Mouse (Mus musculus) MEL (cell line): ENCODE data around the gene Zfp553. TPM values are rescaled to one million over a fixed set of nuclear protein-coding genes. Genes with fewer than 3 reads are reported as not detected.

ENCODE experiments used
- DNase-seq: peaks from one replicate; pipeline ENCODE4 v3.0.0; 2011; ENCODE audit warnings: low read depth, low spot score
- H3K27ac ChIP-seq: 2 replicates; pipeline ENCODE4 v1.5.1; 2012; ENCODE audit warnings: low read depth, mild to moderate bottlenecking, control low read depth, low read length, moderate library complexity; ENCODE audit not compliant: control insufficient read depth
- H3K27me3 ChIP-seq, 2 experiments: fragments of 150-350 bp in 1 of 2; sonication (generic) in 1 of 2; 2 replicates each; pipeline ENCODE4 v1.6.1; 2012; ENCODE audit warnings: low read length in 2 of 2, mild to moderate bottlenecking in 2 of 2, improper control_type of control experiment in 1 of 2, moderate library complexity in 1 of 2; ENCODE audit not compliant: insufficient read depth in 2 of 2, control insufficient read depth in 1 of 2
- H3K36me3 ChIP-seq, 2 experiments: 2 replicates each; pipeline ENCODE4 v1.6.1; 2012 to 2014; ENCODE audit warnings: low read length in 2 of 2, improper control_type of control experiment in 1 of 2, inconsistent platforms in 1 of 2, mild to moderate bottlenecking in 1 of 2; ENCODE audit not compliant: insufficient read depth in 2 of 2, control insufficient read depth in 1 of 2
- H3K4me1 ChIP-seq, 2 experiments: fragments of 150-350 bp in 1 of 2; sonication (generic) in 1 of 2; 2 replicates each; pipeline ENCODE4 v1.6.1; 2012; ENCODE audit warnings: low read length in 2 of 2, improper control_type of control experiment in 1 of 2, mild to moderate bottlenecking in 1 of 2; ENCODE audit not compliant: insufficient read depth in 2 of 2, control insufficient read depth in 1 of 2
- H3K4me3 ChIP-seq, 2 experiments: fragments of 150-350 bp in 1 of 2; sonication (generic) in 1 of 2; 2 replicates each; pipeline ENCODE4 v1.5.1; 2012; ENCODE audit warnings: low read depth in 2 of 2, low read length in 2 of 2, mild to moderate bottlenecking in 2 of 2, moderate library complexity in 2 of 2, control low read depth in 1 of 2, improper control_type of control experiment in 1 of 2; ENCODE audit not compliant: control insufficient read depth in 1 of 2, insufficient read depth in 1 of 2
- H3K79me2 ChIP-seq: 2 replicates; pipeline ENCODE4 v1.6.1; 2012; ENCODE audit warnings: mild to moderate bottlenecking, low read length, moderate library complexity; ENCODE audit not compliant: control insufficient read depth, poor library complexity, insufficient read depth
- H3K9ac ChIP-seq: 2 replicates; pipeline ENCODE4 v1.6.1; 2012; ENCODE audit warnings: low read depth, mild to moderate bottlenecking, control low read depth, low read length, moderate library complexity; ENCODE audit not compliant: control insufficient read depth, poor library complexity, severe bottlenecking
- H3K9me3 ChIP-seq: fragments of 150-350 bp; sonication (generic); replicated peaks from 2 replicates; pipeline ENCODE4 v1.6.1; 2012; ENCODE audit warnings: mild to moderate bottlenecking, low read length, improper control_type of control experiment, moderate library complexity; ENCODE audit not compliant: insufficient read depth
- CTCF ChIP-seq, 3 experiments: IDR thresholded peaks in 2 of 3; conservative IDR thresholded peaks in 1 of 3; 2 replicates each; pipeline ENCODE4 v1.5.1; 2011 to 2012; ENCODE audit warnings: low read length in 3 of 3, low read depth in 2 of 3, mild to moderate bottlenecking in 2 of 3, improper control_type of control experiment in 1 of 3, inconsistent platforms in 1 of 3, mixed read lengths in 1 of 3, moderate library complexity in 1 of 3; ENCODE audit not compliant: control insufficient read depth in 1 of 3, insufficient read depth in 1 of 3, poor library complexity in 1 of 3, severe bottlenecking in 1 of 3
- E2F4 ChIP-seq: IDR thresholded peaks from 2 replicates; pipeline ENCODE4 v1.6.1; 2011; ENCODE audit warnings: low read depth, low read length, improper control_type of control experiment, borderline replicate concordance
- EP300 ChIP-seq, 2 experiments: IDR thresholded peaks; 2 replicates each; pipeline ENCODE4 v1.6.1; 2011; ENCODE audit warnings: improper control_type of control experiment in 2 of 2, low read length in 2 of 2, low read depth in 1 of 2, mild to moderate bottlenecking in 1 of 2
- ETS1 ChIP-seq: IDR thresholded peaks from 2 replicates; pipeline ENCODE4 v1.6.1; 2012; ENCODE audit warnings: low read depth, mild to moderate bottlenecking, inconsistent platforms, low read length, improper control_type of control experiment, moderate library complexity
- JUND ChIP-seq: IDR thresholded peaks from 2 replicates; pipeline ENCODE4 v1.6.1; 2011; ENCODE audit warnings: low read depth, mild to moderate bottlenecking, improper control_type of control experiment, low read length
- MAZ ChIP-seq: IDR thresholded peaks from 2 replicates; pipeline ENCODE4 v1.6.1; 2012; ENCODE audit warnings: low read depth, mild to moderate bottlenecking, inconsistent platforms, low read length, improper control_type of control experiment
- MXI1 ChIP-seq: IDR thresholded peaks from 2 replicates; pipeline ENCODE4 v1.6.1; 2011; ENCODE audit warnings: mild to moderate bottlenecking, low read depth, low read length, improper control_type of control experiment
- MYB ChIP-seq: IDR thresholded peaks from 2 replicates; pipeline ENCODE4 v1.6.1; 2011; ENCODE audit warnings: mild to moderate bottlenecking, low read depth, low read length, improper control_type of control experiment
- MYC ChIP-seq: IDR thresholded peaks from 2 replicates; pipeline ENCODE4 v1.6.1; 2011; ENCODE audit warnings: low read depth, mild to moderate bottlenecking, low read length, improper control_type of control experiment, moderate library complexity
- NELFE ChIP-seq: IDR thresholded peaks from 2 replicates; pipeline ENCODE4 v1.6.1; 2011; ENCODE audit warnings: low read depth, low read length, improper control_type of control experiment
- NRF1 ChIP-seq: IDR thresholded peaks from 2 replicates; pipeline ENCODE4 v1.6.1; 2014; ENCODE audit warnings: low read depth, mild to moderate bottlenecking, inconsistent platforms, low read length, improper control_type of control experiment, moderate library complexity; ENCODE audit not compliant: poor library complexity, insufficient read depth, severe bottlenecking
- POLR2A ChIP-seq, 2 experiments: IDR thresholded peaks; 2 replicates each; pipeline ENCODE4 v1.6.1; 2011 to 2012; ENCODE audit warnings: low read length in 2 of 2, mild to moderate bottlenecking in 2 of 2, control low read depth in 1 of 2, improper control_type of control experiment in 1 of 2, low read depth in 1 of 2, moderate library complexity in 1 of 2; ENCODE audit not compliant: control insufficient read depth in 1 of 2, insufficient read depth in 1 of 2, poor library complexity in 1 of 2
- SIN3A ChIP-seq: IDR thresholded peaks from 2 replicates; pipeline ENCODE4 v1.6.1; 2012; ENCODE audit warnings: low read length, improper control_type of control experiment, inconsistent platforms
- TBP ChIP-seq: IDR thresholded peaks from 2 replicates; pipeline ENCODE4 v1.8.0; 2011; ENCODE audit warnings: low read depth, low read length, improper control_type of control experiment
- UBTF ChIP-seq: IDR thresholded peaks from 2 replicates; pipeline ENCODE4 v1.6.1; 2012; ENCODE audit warnings: low read depth, mild to moderate bottlenecking, inconsistent platforms, low read length, improper control_type of control experiment, moderate library complexity, borderline replicate concordance; ENCODE audit not compliant: insufficient read depth
- ZC3H11A ChIP-seq: IDR thresholded peaks from 2 replicates; pipeline ENCODE4 v1.6.1; 2012; ENCODE audit warnings: low read depth, mild to moderate bottlenecking, inconsistent platforms, low read length, improper control_type of control experiment
- ZKSCAN1 ChIP-seq: IDR thresholded peaks from 2 replicates; pipeline ENCODE4 v1.6.1; 2012; ENCODE audit warnings: low read depth, mild to moderate bottlenecking, inconsistent platforms, low read length, improper control_type of control experiment, moderate library complexity
- polyA plus RNA-seq, 2 experiments: library from polyadenylated mRNA; stranded (reverse) in 1 of 2; unstranded in 1 of 2; fragments of >175 nt in 1 of 2; fragments of >200 nt in 1 of 2; gene quantifications; 2 replicates each; pipeline versions ENCODE4 v1.2.1 to v1.2.4; 2012; ENCODE audit warnings: low replicate concordance in 2 of 2, low read depth in 1 of 2; ENCODE audit not compliant: insufficient read length in 2 of 2, insufficient read depth in 1 of 2, missing spikeins in 1 of 2
- total RNA-seq: library from RNA; depleted of rRNA; stranded (reverse); fragments of 300-350 nt; gene quantifications from 2 replicates; pipeline ENCODE4 v1.2.3, GENCODE M21; 2012

The Zfp553 gene
- total and polyA plus RNA-seq, 3 experiments = 14.6 to 19.0 TPM; not detected in 1

- TF ChIP-seq TBP = peak; percentile 51; the same call in 1 of the 2 replicates
- no peak for TF ChIP-seq JUND
- TF ChIP-seq MYC = peak; percentile 77
- no peak for TF ChIP-seq EP300 (IDR thresholded peaks at IDR 0.05; ENCODE audit: low read depth in 1 of 2, low read length in 2 of 2)
- TF ChIP-seq SIN3A = peak; percentile 93
- peak; percentile 81 for TF ChIP-seq NELFE
- 0 out of 2 replicates have a peak, but pooled peaks have one; percentile 47 for TF ChIP-seq UBTF
- peak; percentile 99 for TF ChIP-seq E2F4
- TF ChIP-seq NRF1 = 0 out of 2 replicates have a peak, but pooled peaks have one; percentile 24
- no peak for TF ChIP-seq ZC3H11A
- TF ChIP-seq CTCF (IDR thresholded peaks at IDR 0.05 in 2 of 3, conservative IDR thresholded peaks at IDR 0.05 in 1 of 3; ENCODE audit: control insufficient read depth in 1 of 3, insufficient read depth in 1 of 3, low read depth in 2 of 3, low read length in 3 of 3, poor library complexity in 1 of 3, severe bottlenecking in 1 of 3) = peak in 2 of 3 experiments; percentile 18 to 38; a peak in 2 of 6 replicates
- TF ChIP-seq MYB = no peak
- TF ChIP-seq POLR2A (IDR thresholded peaks at IDR 0.05; ENCODE audit: control insufficient read depth in 1 of 2, insufficient read depth in 1 of 2, low read depth in 1 of 2, low read length in 2 of 2, poor library complexity in 1 of 2) = peak; percentile 51 to 75; a peak in 3 of 4 replicates
These were observed 37.1 kb upstream of the Zfp553 start, which contains the start of gene Cd2bp2 (continued) for GRCm38 (mm10) chr7:127195544-127196295.

DNA sequence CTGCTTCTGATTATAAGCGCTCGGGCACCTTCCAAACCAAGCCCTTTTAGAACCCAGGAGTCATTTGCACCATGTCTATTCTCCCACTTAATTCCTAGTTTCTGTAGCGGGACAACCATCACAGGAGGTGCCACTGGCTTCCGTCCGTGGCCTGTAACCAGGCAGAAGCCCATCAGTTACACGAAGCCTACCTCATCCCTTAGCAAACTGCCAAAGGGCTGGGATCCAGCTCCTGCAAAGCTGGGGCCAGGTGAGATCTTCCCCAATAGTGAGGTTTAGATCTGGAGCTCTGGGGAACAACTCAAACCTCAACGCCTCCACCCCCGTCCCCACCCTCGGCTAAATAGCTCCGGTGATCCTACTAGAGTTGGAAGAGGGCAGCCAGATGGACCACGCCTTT is 36.4 kb upstream of the Zfp553 start:
- Histone ChIP-seq H3K79me2 (peaks cover 14% of the 10 kb centered on the region), H3K9me3 (no peaks in the 10 kb centered on the region), H3K9ac (peak overlapping the region; percentile 67), H3K4me3 (no peak overlapping the region), H3K27ac (peak overlapping the region; percentile 67), H3K4me1 (peaks cover 0 to 12% of the 10 kb centered on the region in 2 experiments; a peak in 2 of 4 replicates), H3K27me3 (no peaks in the 10 kb centered on the region), H3K36me3 (peaks cover 0 to 12% of the 10 kb centered on the region in 2 experiments; a peak in 3 of 4 replicates)
- DNase-seq = no peak
- TF ChIP-seq ZKSCAN1 (no peak), POLR2A (IDR thresholded peaks at IDR 0.05; ENCODE audit: control insufficient read depth in 1 of 2, insufficient read depth in 1 of 2, low read depth in 1 of 2, low read length in 2 of 2, poor library complexity in 1 of 2) (0 out of 4 replicates have a peak, but pooled peaks of 1 of the 2 experiments have one; percentile 4)

DNA sequence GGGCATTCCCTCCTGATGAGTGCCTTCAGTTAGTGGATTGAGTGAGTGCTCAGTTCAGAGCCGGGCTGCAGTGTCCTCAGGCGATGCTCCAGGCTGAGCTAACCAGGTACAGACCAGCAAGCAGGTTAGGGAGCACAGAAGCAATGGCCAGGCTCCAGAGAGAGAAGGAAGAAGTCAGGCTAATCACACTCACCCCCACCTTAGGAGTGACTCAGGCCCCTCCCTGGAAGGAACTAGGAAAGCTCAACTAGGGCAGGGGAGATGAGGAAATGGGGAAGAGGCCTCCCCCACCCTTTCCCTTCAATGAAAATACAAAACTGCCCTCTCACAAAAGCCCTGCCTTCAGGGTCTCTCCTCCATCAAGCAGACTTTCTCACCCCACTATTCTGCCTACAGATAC is 26.3 kb upstream of the Zfp553 start:
- Histone ChIP-seq H3K79me2 (peaks cover 41% of the 10 kb centered on the region), H3K36me3 (peaks cover 7 to 19% of the 10 kb centered on the region in 2 experiments), H3K27ac (peak overlapping the region; percentile 77), H3K27me3 (no peaks in the 10 kb centered on the region), H3K9ac (peak overlapping the region; percentile 86), H3K4me1 (peaks cover 0 to 21% of the 10 kb centered on the region in 2 experiments; a peak in 3 of 4 replicates), H3K4me3 (peak overlapping the region; percentile 99), H3K9me3 (no peaks in the 10 kb centered on the region)
- TF ChIP-seq POLR2A (IDR thresholded peaks at IDR 0.05; ENCODE audit: control insufficient read depth in 1 of 2, insufficient read depth in 1 of 2, low read depth in 1 of 2, low read length in 2 of 2, poor library complexity in 1 of 2) (peak in 1 of 2 experiments; percentile 41; a peak in 1 of 4 replicates), MAZ (0 out of 2 replicates have a peak, but pooled peaks have one; percentile 58), SIN3A (peak; percentile 41; the same call in 1 of the 2 replicates), ETS1 (0 out of 2 replicates have a peak, but pooled peaks have one; percentile 18), MXI1 (no peak)
- DNase-seq = peak; percentile 78
